Mouse (Mus musculus) bone marrow, adult 2 months (tissue): ENCODE data around the gene Gm10310.
"Not testable (repeated sequence)": the region's sequence is repeated elsewhere in the genome, so short reads cannot be mapped to it uniquely, and the experiment has no call there.

ENCODE experiments used
- CTCF ChIP-seq: fragments of 200-500 bp; IDR thresholded peaks from 2 replicates; pipeline ENCODE4 v1.5.1; 2011; ENCODE audit warnings: low read length, control low read depth; ENCODE audit not compliant: control insufficient read depth, insufficient read depth
- POLR2A ChIP-seq: fragments of 200-500 bp; IDR thresholded peaks from 2 replicates; pipeline ENCODE4 v1.6.1; 2011; ENCODE audit warnings: low read depth, mild to moderate bottlenecking, control low read depth, low read length, borderline replicate concordance; ENCODE audit not compliant: control insufficient read depth

DNA sequence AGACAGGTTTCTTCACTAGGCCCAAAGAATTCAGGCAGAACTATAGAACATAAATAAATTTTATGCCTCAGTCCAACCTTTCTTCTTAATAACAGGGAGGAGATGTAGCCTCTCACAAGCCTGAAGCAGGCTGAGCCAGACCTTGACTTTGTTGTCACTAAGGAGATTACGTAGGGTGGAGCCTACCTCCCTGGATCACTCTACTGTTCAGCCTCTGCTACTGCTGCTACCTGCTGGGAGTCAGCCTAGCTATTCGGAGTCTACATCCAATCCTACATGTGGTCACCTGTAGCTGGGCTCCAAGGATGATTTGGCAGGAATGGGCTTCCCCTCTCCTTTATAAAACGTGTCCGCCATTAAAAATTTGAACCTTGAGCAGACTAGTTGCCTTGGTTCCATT is 20.5 kb upstream of the Gm10310 start:
- not testable (repeated sequence) for TF ChIP-seq CTCF, POLR2A
